Mouse (Mus musculus) right cerebral cortex, postnatal 10 days (tissue): ENCODE measurements around the gene Olfr792.

Source experiments
- DNase-seq, 2 experiments: peaks; one replicate each; pipeline ENCODE4 v3.0.0; 2021; ENCODE audit warnings: low spot score in 2 of 2

Gene Olfr792

DNA sequence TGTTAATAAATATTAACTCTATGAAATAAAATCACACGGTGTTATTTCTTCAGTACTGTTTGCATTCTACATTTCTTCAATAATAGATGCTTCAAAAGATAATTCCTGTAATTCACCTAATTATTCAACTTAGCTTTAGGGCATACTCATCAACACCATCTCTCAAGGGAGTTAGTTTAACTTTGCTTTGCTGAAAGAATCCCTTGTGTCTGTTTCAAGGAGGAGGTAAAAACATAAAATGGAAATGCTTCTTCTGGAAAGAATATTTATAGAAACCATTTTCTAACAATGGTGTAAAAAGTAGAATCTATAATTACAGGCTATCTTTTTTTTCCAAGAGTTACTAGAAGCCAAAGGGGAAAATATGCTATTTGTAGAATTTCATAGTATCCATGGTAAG is at the start of gene Olfr792:
TSS of gene Olfr792 (plus strand) at position 301 of the 400 bp plus-strand sequence.
- no peak for DNase-seq

DNA sequence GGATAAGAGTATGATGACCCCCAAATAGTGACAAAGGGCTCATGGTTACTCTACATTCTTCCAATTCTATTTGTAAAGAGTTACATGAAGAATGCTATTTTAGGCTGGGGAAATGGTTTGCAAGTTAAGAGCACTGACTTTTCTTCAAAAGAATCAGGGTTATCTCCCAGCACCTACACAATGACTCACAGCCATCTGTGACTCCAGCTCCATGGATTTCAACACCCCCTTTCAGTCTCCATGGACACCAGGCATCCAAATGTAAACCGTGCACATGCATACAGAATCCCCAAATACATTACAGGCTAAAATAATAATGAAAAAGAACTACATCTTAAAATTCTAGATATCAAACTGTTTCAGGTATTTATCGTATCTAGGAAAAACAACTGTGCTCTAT is 48.9 kb upstream of the Olfr792 start:
- DNase-seq, result peak in 1 of 2 experiments; percentile 25

DNA sequence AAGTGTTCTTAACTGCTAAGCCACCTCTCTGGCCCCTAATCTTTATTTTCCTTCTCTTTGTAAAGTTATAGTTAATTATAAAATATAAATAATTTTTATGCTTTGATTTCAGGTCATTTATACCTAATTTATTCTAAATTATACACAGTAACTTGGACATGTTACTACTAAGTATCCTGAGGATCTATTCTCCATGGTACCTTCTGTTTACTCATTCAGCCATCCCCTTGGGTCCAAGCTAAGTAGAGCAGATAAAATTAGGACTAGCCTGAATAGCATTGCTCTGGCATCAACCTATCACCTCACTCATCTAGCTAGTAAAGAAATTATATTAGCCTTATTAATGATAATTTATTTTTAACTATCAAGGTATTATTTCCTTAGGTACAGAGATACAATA is 40.8 kb upstream of the Olfr792 start, which contains the start of gene Olfr790:
TSS of gene Olfr790 (plus strand) at position 301 of the 400 bp plus-strand sequence.
- DNase-seq, result no peak

DNA sequence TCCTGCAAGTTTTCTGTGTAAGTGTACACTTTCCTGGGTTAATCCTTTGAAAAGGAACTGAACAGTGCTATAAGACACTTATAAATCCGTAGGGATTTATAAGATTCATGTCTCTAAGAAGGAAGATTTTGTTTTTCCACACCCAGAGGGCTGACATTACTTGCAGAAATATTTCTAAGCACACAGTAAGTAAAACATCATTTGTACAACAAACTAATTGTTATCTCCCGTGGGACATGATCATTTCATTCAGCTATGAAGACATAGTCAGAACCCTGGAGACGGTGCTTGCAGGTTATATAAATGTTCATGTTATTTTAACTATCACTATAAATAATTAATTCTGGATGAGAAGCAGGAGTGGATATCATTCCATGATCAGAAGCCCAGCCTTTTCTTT is 17.5 kb upstream of the Olfr792 start, which contains the start of gene Olfr791:
TSS of gene Olfr791 (plus strand) at position 301 of the 400 bp plus-strand sequence.
- no peak for DNase-seq

DNA sequence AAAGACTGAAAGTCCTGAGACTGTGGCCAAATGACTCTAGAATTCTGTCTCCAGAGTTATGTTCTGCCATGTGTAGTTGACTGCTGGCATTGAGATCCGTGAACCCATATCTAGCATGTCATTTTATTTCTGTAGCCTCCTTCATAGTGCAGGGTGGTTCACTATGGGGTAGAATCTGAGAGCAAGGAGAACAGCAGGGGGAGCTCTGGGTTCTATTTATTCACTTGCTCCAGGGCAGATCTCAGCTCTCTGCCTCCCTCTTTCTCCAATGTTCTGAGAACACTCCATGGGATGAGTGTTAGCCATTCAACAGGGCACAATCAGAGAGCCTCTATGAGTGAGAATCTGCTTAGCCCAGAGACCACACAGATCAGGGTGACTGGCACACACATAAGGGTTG is 10.4 kb downstream of the Olfr792 start:
- DNase-seq, result no peak

DNA sequence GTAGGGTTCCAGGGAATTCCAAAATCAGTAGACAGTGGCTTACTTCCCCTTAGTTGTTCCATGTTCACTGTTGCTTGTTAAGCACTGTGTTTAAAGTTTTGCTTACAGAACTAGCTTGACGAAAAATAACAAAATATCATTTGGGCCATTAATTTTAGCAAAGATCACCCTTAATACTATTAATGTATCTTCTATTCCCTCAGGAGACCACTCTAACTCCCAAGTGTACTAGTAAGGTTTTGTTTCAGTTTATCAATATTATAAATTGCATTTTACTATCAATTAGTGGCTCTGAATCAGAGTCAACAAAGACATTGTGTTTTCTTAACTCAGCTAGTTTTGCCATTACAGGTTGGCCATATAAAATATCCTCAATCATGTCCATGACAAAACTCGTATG is 28.4 kb downstream of the Olfr792 start, which contains the start of gene Olfr794:
TSS of gene Olfr794 (plus strand) at position 301 of the 400 bp plus-strand sequence.
- DNase-seq, result no peak

DNA sequence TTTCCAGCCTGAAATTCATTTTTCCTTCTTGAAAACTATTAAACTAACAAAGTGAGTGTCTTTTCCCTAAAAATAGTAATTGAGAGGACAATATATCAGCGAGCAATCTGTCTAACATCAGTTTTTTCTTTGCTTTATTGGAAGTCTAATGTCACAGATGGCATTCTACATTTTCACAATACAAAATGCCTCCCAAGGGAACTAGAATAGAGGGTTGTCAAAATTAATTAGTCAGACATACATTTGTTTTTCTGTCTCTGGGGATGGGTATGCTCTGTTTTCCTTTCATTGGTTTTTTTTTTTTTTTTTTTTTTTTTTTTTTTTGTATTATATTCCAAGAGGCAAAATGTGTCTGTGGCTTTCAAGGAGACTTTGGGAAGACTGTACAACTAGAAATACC is 38.1 kb downstream of the Olfr792 start:
- DNase-seq, result no peak
